Mouse (Mus musculus): Measurements from ENCODE around the gene Nrros.
A peak's percentile ranks its signal among the peaks of the same experiment; 100 is the strongest.

The Nrros gene

DNA sequence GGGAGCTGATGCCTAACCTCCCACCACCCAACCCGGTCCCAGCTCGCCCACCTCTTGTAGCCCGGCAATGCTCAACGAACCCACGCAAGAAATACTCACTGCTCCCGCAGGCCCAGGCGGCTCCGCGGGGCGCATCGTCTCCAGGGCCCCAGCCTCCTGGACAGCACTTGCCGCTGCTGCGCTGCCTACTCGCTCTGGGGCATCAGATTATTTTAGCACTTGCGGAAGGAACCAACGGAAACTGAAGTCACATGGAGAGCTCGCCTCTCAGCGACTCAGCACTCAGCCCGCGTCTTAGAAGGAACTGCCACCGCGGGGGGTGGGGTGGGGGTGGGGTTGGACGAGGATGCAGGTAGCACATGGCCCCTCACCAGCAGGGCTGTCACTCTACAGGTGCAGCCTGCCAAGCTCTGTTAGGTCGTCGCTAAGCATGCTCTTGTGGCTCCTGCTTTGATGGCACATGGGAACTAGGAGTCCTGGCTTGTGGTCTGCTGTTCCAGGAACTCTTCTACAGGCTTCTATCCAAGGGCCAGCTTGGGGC is at the start of gene Nrros:
Gene Nrros (minus strand): TSS at position 314 of the 541 bp plus-strand sequence.
- peak; percentile 74 to 82 for DNase-seq

GRCm38 (mm10) chr16:32214804-32215576 is 49.6 kb upstream of the Nrros start:
- DNase-seq = no peak

DNA sequence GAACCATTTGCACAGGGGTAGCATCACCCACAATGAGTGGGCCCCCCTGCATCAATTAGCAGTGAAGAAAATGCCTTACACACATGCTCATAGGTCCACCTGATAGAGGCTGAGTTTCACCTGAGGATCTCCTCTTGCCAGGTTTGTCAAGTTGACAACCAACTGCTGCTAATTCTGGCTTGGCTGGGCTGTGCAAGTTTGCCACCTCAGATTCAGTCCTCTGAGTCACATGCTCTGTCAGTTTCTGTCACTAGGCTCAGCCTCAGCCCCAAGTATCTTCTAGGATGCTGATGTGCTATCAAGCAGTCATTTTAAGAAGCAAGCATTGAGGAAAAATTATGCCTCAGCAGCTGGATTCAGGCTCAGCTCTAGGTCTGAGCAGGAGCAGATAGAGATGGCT is 48.8 kb upstream of the Nrros start:
- no peak for DNase-seq

DNA sequence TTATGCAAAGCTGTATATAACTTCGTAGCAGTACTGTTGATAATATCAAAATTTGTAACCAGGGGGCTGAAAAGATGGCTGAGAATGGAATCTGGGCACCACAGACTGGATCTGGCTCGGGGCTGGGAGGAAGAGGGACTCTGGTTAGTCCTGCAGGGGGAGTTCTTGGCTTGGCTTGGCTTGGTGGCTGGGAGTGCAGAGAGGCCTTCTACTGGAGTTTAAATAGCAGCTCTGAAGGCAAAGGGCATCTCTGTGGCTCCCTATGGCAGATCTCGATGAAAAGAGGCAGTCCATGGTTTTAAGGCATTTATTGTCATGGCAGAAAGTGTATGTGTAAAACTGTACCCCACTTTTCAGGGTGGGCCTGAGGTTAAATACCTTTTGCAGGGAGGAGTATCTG is 39.5 kb upstream of the Nrros start:
- DNase-seq = no peak

- peak; percentile 82 to 86 for DNase-seq
Observed at GRCm38 (mm10) chr16:32202681-32203080, 37.3 kb upstream of the Nrros start.

- DNase-seq = no peak
Observed at GRCm38 (mm10) chr16:32201004-32201325, 35.6 kb upstream of the Nrros start.

DNA sequence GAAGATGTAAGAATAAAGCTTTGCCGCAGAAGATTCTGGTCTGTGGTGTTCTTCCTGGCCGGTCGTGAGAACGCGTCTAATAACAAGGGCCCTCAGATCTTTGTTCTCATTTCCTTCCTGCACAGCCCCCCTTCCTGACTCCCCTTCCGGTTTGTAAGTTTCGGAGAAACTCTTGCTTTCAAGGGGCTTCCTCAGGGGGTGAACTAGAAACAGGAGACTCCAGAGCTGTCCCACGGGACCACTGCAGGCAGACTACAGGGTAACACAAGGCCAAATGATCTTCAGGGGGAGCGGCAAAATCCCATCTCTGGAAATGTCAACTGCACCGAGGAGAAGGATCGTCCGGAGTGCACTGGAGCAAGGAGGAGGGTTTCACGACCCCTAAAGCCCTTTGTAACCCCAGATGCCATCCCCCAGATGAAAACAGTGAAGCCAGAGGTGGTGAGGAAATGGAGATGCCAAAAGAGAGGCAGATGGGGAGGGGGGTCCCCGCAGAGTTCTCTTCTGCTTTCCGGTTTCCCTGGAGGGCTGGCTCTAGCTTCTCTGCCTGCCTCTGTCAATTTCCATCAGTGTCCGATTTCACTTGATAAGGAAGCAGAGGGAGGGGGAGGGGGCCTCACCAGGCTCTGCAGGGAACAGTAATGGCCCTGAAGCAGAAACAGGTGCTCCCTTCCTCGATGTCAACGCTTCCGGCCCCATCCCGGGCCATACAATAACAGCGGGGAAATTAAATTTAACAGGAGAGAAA is 35.0 kb upstream of the Nrros start:
- peak; percentile 42 to 57 for DNase-seq

DNA sequence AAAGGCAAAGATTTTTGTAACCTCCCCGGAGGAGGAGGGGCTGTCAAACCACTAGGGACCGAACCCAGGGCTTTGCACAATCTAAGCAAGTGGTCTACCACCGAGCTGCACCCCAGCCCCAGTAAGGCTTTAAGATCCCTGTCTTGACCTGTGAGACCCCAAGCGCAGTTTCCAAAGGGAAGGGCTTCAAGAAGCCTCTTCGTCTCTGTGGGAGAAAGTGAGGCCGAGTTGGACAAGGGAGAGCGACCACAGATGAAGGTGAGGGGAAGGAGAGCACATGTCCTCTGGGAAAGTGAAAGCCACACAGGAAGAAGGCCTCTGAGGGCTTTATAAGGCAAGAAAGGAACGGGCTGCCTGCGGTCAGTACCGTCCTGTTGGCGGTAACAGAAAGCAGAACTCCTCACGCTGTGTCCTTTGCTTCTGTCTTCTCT is 24.6 kb upstream of the Nrros start:
- no peak for DNase-seq

GRCm38 (mm10) chr16:32189109-32189508 is 23.7 kb upstream of the Nrros start:
- no peak for DNase-seq

DNA sequence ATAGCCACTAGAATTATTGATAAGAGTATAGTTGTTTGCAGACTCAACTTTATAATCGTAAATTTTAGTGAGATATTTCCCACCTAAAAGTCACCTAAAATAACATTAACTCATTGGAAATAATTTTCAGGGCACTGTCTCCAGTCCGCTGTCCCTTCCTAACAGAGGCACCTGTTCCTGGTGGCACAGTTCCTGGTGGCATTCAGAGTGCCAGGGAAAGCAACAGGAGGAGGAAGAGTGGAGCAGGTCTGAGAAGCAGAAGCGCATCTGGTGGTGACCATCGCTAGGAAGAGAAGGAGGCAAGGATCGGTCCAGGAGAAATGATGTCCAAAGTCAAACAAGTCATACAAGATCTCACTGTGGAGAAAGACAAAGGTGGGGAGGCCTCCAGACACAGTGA is 20.7 kb upstream of the Nrros start:
- no peak for DNase-seq

DNA sequence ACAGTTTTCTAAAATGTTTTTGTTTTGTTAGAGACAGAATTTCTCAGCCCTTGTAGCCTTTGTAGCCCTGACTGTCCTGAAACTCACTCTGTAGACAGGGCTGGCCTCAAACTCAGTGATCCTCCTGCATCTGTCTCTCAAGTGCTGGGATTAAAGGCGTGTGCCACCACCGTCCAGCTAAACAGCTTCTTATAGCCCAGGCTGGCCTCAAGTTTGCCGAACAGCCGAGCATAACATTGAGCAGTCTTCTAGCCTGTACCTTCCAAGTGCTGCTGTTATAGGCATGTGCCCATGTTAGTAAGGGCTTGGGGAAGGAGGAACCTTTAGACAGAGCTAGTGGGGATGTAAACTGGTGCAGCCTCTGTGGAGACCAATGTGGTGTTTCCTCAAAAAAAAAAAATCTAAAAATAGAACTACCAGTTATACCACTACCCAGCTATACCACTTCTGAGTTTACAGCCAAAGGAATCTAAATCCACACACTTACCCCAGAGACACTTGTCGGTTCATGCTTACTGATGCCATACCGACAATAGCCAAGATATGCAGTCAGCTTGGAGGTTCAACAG is 14.0 kb upstream of the Nrros start, which contains the start of gene Bex6:
Gene Bex6 (plus strand): TSS at position 491 of the 569 bp plus-strand sequence.
- DNase-seq = no peak

- DNase-seq = peak; percentile 59 to 77
Observed at GRCm38 (mm10) chr16:32176896-32177686, 11.7 kb upstream of the Nrros start.

- DNase-seq = no peak
Observed at GRCm38 (mm10) chr16:32175029-32175428, 9.6 kb upstream of the Nrros start.

DNA sequence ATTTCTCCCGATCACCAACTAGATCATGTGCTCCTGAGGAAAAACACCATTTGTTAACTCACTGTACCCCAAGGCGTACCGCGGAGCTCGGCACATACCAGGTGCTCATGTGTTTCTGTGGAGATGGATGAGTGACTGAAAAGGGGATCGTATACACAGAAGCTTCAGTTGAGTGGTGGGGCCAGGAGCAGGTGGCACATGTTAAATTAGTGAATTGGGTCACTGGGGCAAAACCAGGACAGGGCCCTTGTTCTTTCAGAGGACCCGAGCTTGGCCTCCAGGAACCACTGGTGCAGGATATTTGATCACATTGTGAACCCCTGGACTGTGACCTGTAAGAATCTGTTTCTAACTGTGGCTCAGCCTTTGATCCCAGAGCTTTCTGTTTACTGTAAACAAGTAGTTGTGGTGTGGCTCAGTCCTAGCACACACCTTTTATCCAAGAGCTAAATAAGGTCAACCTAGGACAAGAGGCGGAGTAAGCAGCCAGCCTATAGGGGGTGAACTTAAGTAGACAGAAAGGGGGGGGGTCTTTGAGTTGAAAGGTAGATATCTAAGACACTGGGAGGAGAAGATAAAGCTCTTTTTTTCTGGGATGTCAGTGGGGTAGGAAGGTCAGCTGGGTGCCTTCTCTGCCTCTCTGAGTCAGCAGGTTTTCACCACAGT is 9.1 kb upstream of the Nrros start:
- no peak for DNase-seq

DNA sequence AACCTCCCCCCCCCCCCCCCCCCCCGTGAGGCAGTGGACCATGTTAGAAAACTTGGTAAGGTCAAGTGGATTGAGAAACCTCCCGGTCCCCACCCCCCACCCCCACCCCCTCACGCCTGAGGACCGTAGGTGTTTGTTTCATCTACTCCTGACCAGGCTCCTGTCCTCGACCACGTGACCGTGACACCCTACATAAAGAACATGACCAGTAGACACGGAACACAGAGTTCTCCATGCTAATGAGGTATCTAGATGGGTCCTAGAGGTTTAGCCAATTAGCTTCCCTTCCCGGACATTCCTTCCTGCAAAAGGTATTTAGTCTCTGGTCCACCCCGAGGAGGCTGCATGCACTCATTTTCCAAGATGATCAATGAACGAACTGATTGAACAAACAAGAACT is 8.0 kb upstream of the Nrros start:
- DNase-seq = no peak

DNA sequence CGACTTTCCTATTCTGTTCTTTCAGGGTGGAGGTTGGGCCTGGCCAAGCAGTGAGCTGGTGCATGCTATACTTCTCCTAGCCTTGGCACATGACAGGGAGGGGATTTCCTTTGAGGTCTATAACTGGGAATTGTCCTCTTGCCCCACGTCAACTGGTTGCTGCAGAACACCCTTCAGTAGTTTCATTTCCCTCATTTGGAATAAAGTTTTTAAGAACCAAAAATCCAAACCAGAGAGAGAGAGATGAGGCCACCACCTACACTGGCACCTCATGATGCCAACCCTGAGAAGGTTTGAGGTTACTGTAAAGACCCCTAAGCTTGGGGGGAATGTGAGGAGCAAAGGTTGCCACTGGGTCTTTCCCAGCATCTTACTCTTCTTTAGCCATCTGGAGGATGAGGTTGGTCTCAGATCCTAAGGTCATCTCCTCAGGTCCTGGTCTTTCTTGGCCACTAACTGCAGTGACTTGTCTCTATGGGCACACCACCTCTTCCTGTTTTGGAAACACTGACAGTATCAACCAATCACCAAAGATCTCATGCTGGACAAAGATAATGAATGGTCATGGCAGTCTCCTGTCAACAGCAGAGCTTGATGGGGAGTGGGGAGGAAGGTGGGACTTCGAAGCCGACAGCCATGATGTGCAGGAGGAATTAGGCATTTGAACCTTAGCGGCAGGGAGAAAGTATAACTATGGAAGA is 5.8 kb upstream of the Nrros start:
- no peak for DNase-seq

DNA sequence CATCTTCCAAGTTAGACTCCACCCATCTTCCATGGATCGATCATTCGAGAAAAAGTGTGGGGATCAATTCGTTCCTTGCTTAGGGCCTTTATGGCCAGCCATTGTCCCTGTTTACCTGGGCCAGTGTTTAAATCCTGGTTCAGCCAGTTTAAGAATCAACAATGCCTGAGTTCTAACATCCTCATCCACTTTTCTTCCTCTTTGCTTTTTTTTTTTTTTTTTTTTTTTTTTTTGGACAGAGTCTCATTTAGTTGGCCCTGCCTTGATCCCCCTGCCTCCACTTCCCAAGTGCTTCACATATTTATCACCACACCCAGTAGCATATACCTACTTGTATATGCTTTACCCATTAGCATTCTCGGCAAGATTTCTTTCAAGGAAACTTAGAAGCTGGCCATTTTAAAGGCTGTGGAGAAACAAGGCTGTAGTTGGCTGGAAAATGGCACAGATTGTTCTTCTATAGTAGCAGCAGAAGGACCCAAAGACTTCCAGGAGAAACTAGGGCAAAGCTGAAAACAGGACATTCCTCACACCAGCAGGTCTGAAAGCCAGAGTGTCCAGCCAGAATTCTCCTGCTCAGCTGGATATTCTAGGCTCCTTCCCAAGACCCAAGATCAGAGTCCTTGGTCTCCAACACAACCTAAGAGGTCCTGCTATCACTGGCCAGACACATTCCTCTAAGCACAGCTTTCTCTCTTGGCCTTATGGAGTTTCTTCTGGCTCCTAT is 2.6 kb upstream of the Nrros start:
- DNase-seq = no peak

GRCm38 (mm10) chr16:32164396-32165027 is 882 bp downstream of the Nrros start:
- DNase-seq = peak in 1 of 2 experiments; percentile 48

GRCm38 (mm10) chr16:32163891-32164290 is 1.5 kb downstream of the Nrros start:
- DNase-seq = peak in 1 of 2 experiments; percentile 10

DNA sequence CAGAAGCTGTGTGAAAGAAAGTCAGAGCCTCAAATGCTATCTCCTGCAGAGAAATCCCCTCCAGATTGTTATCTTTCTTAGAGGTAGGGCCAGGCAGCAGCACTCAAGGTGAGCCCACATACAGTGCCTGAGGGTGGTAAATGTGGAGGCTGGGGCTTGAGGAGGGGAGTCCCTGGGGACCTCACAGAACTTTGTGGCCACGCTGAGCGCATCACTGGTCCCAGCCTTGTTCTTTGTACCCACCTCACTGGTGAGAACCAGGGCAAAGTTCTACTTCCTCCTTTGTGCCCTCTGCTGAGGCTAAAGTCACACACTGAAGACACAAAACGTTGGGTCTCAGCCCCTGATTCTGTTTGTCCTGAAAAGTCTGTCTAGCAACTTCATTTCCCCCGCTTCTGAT is 2.0 kb downstream of the Nrros start:
- peak; percentile 36 to 64 for DNase-seq
